In genomic region chr11:72606694-72607407, GRCm38 (mm10) we compare ENCODE assay signal across 7 mouse cellular contexts. TPM values are rescaled to one million over a fixed set of nuclear protein-coding genes. Genes with fewer than 3 reads are reported as not detected.
DNase-seq lines count a peak whose midpoint lies in the region; ATAC-seq lines count a peak whose summit lies in the region.

Ube2g1 (plus strand) TSS chr11:72607283.

- peak; percentile 99 for DNase-seq in adrenal gland, postnatal 25 days
- DNase-seq in heart, adult 11 months: peak; percentile 100
- DNase-seq in kidney, adult 18-20 months: peak; percentile 97
- DNase-seq in limb, embryonic 11.5 days (ENCODE audit: low spot score): peak; percentile 99
- DNase-seq in midbrain, embryonic 14.5 days: peak; percentile 100
- peak; percentile 98 to 99 for DNase-seq in spleen, adult 18-20 months

- H3K4me1 ChIP-seq in embryonic facial prominence, embryonic 12.5 days: peaks cover 9% of the 10 kb centered on the region
- peaks cover 3% of the 10 kb centered on the region; the same call in 1 of the 2 replicates for H3K4me1 ChIP-seq in limb, embryonic 11.5 days (ENCODE audit: control insufficient read depth, insufficient read depth, low read length)
- H3K4me1 ChIP-seq in midbrain, embryonic 14.5 days (ENCODE audit: control insufficient read depth, insufficient read depth, low read length): peaks cover 6% of the 10 kb centered on the region; the same call in 1 of the 2 replicates

- H3K9me3 ChIP-seq in embryonic facial prominence, embryonic 12.5 days: no peaks in the 10 kb centered on the region
- H3K9me3 ChIP-seq in limb, embryonic 11.5 days (ENCODE audit: control insufficient read depth, low read length): no peaks in the 10 kb centered on the region
- no peaks in the 10 kb centered on the region for H3K9me3 ChIP-seq in midbrain, embryonic 14.5 days (ENCODE audit: control insufficient read depth, low read length)

- H3K27me3 ChIP-seq in embryonic facial prominence, embryonic 12.5 days: no peaks in the 10 kb centered on the region
- H3K27me3 ChIP-seq in limb, embryonic 11.5 days (ENCODE audit: control insufficient read depth, insufficient read depth, low read length): no peaks in the 10 kb centered on the region
- H3K27me3 ChIP-seq in midbrain, embryonic 14.5 days (ENCODE audit: control insufficient read depth, insufficient read depth, low read length): no peaks in the 10 kb centered on the region

- no peaks in the 10 kb centered on the region for H3K36me3 ChIP-seq in embryonic facial prominence, embryonic 12.5 days
- no peaks in the 10 kb centered on the region for H3K36me3 ChIP-seq in limb, embryonic 11.5 days (ENCODE audit: control insufficient read depth, insufficient read depth, low read length)
- H3K36me3 ChIP-seq in midbrain, embryonic 14.5 days (ENCODE audit: control insufficient read depth, insufficient read depth, low read length): no peaks in the 10 kb centered on the region

- WGBS in embryonic facial prominence, embryonic 12.5 days: 2% methylated on average over 54 of the region's 56 CpGs
- WGBS in limb, embryonic 11.5 days: 3% methylated on average over 45 of the region's 56 CpGs
- 3% methylated on average over 43 of the region's 56 CpGs for WGBS in midbrain, embryonic 14.5 days

- ATAC-seq in embryonic facial prominence, embryonic 12.5 days (ENCODE audit: insufficient number of reproducible peaks, insufficient read depth, low FRiP score, low TSS enrichment): peak; percentile 92
- peak; percentile 93 for ATAC-seq in limb, embryonic 11.5 days (ENCODE audit: insufficient number of reproducible peaks, low FRiP score, low TSS enrichment, low read depth)
- ATAC-seq in midbrain, embryonic 14.5 days (ENCODE audit: low FRiP score, low TSS enrichment): peak; percentile 94

- H3K4me3 ChIP-seq in embryonic facial prominence, embryonic 12.5 days: peak within 1 kb of the TSS; percentile 97
- peak within 1 kb of the TSS; percentile 93 for H3K4me3 ChIP-seq in limb, embryonic 11.5 days (ENCODE audit: low read depth, low read length)
- peak within 1 kb of the TSS; percentile 100 for H3K4me3 ChIP-seq in midbrain, embryonic 14.5 days (replicated peaks; ENCODE audit: low read depth, low read length)

- peak within 1 kb of the TSS; percentile 65 for H3K4me2 ChIP-seq in embryonic facial prominence, embryonic 12.5 days (replicated peaks)
- peak within 1 kb of the TSS; percentile 49 for H3K4me2 ChIP-seq in limb, embryonic 11.5 days (ENCODE audit: low read depth, severe bottlenecking)
- peak within 1 kb of the TSS; percentile 60 for H3K4me2 ChIP-seq in midbrain, embryonic 14.5 days (ENCODE audit: low read length)

- H3K9ac ChIP-seq in embryonic facial prominence, embryonic 12.5 days: peak within 1 kb of the TSS; percentile 97
- H3K9ac ChIP-seq in limb, embryonic 11.5 days (ENCODE audit: low read length): peak within 1 kb of the TSS; percentile 97
- H3K9ac ChIP-seq in midbrain, embryonic 14.5 days (replicated peaks; ENCODE audit: low read length): peak within 1 kb of the TSS; percentile 97

- peak within 1 kb of the TSS; percentile 99 for H3K27ac ChIP-seq in embryonic facial prominence, embryonic 12.5 days
- peak within 1 kb of the TSS; percentile 99 for H3K27ac ChIP-seq in limb, embryonic 11.5 days (replicated peaks; ENCODE audit: low read depth, low read length)
- peak within 1 kb of the TSS; percentile 97 for H3K27ac ChIP-seq in midbrain, embryonic 14.5 days (replicated peaks; ENCODE audit: low read depth, low read length)

RNA-seq across cellular contexts. Expression of gene Ube2g1, which starts in this region (rescaled TPM):
- 47.8 and 49.2 TPM in 2 replicates for total RNA-seq in adrenal gland, postnatal 25 days (2021)
- 90.3 and 90.8 TPM in 2 replicates for polyA plus RNA-seq in embryonic facial prominence, embryonic 12.5 days (2016; fragmentation: Nextera tagmentation; extraction: Ambion mirVana)
- polyA plus RNA-seq in limb, embryonic 11.5 days (2014; fragmentation: Nextera tagmentation; extraction: Ambion mirVana): 94.7 and 96.3 TPM in 2 replicates
- 87.2 and 111 TPM in 2 replicates for polyA plus RNA-seq in midbrain, embryonic 14.5 days (2014; fragmentation: Nextera tagmentation; extraction: Ambion mirVana)

Comparison
In these comparisons a context has a peak if more than half of its experiments do, and no peak if none do; other contexts are left out.
1. Peak in every context shown above with its lines: DNase-seq, ATAC-seq, H3K4me3 ChIP-seq and H3K27ac ChIP-seq.